Mouse (Mus musculus) kidney, adult 2 months (tissue): ENCODE results near the gene Abca6. TPM values are rescaled to one million over a fixed set of nuclear protein-coding genes. Genes with fewer than 3 reads are reported as not detected.

Source experiments
- DNase-seq: peaks from one replicate; pipeline ENCODE4 v3.0.0; 2021
- H3K27ac ChIP-seq: fragments of 200-500 bp; 2 replicates; pipeline ENCODE4 v1.5.1; 2012; ENCODE audit warnings: low read depth, low read length, control low read depth, inconsistent platforms; ENCODE audit not compliant: insufficient read depth
- H3K27me3 ChIP-seq: fragments of 200-500 bp; replicated peaks from 2 replicates; pipeline ENCODE4 v1.6.1; 2012; ENCODE audit warnings: mild to moderate bottlenecking, moderate library complexity, low read length, inconsistent platforms; ENCODE audit not compliant: control insufficient read depth, insufficient read depth
- H3K36me3 ChIP-seq: fragments of 200-500 bp; 2 replicates; pipeline ENCODE4 v1.6.1; 2012; ENCODE audit warnings: mild to moderate bottlenecking, moderate library complexity, low read length, inconsistent platforms; ENCODE audit not compliant: control insufficient read depth, insufficient read depth
- H3K4me1 ChIP-seq: fragments of 200-500 bp; 2 replicates; pipeline ENCODE4 v1.6.1; 2011; ENCODE audit warnings: low read length; ENCODE audit not compliant: control insufficient read depth, insufficient read depth
- H3K4me3 ChIP-seq: fragments of 200-500 bp; 2 replicates; pipeline ENCODE4 v1.5.1; 2011; ENCODE audit warnings: mild to moderate bottlenecking, low read depth, low read length, control low read depth; ENCODE audit not compliant: insufficient read depth
- CTCF ChIP-seq: fragments of 200-500 bp; conservative IDR thresholded peaks from 2 replicates; pipeline ENCODE4 v1.5.1; 2011; ENCODE audit warnings: low read depth, mild to moderate bottlenecking, control low read depth, low read length, moderate library complexity, mixed read lengths; ENCODE audit not compliant: insufficient read depth, insufficient read length
- POLR2A ChIP-seq: fragments of 200-500 bp; IDR thresholded peaks from one replicate; pipeline ENCODE4 v1.6.1; 2011; ENCODE audit warnings: low read depth, low read length, control low read depth
- WGBS: fragments of 180-500 bp; shearing (Covaris S2); methylation state at CpG from one replicate; pipeline ENCODE4 v1.1.7; 2018; 5-methylcytosine and 5-hydroxymethylcytosine counted together
- polyA plus RNA-seq: library from polyadenylated mRNA; depleted of rRNA; stranded (reverse); fragments of >200 nt; gene quantifications from 2 replicates; pipeline ENCODE4 v1.2.3, GENCODE M21; 2012

The Abca6 gene
- polyA plus RNA-seq, 1 experiment, result 0.56 TPM

GRCm38 (mm10) chr11:110284185-110284787 lies 32.7 kb upstream of the Abca6 start:
- Histone ChIP-seq H3K36me3 (no peaks in the 10 kb centered on the region), H3K4me1 (no peaks in the 10 kb centered on the region), H3K27ac (no peak overlapping the region), H3K4me3 (no peak overlapping the region), H3K27me3 (no peaks in the 10 kb centered on the region)
- WGBS, result 89% methylated on average over 9 of the region's 9 CpGs
- no peak for TF ChIP-seq CTCF
- TF ChIP-seq POLR2A, result no peak
- no peak for DNase-seq

GRCm38 (mm10) chr11:110274794-110275193 lies 23.2 kb upstream of the Abca6 start:
- peak overlapping the region; percentile 28; the same call in 1 of the 2 replicates for H3K4me3 ChIP-seq
- WGBS, result 65% methylated on average over 3 of the region's 3 CpGs

GRCm38 (mm10) chr11:110271745-110272144 lies 20.2 kb upstream of the Abca6 start:
- DNase-seq, result peak; percentile 68

More at GRCm38 (mm10) chr11:110274794-110275193, 23.2 kb upstream of the Abca6 start:
- DNase-seq, result peak; percentile 21
- Histone ChIP-seq H3K27me3 (no peaks in the 10 kb centered on the region; the same call in 1 of the 2 replicates), H3K27ac (no peak overlapping the region), H3K4me1 (no peaks in the 10 kb centered on the region), H3K36me3 (no peaks in the 10 kb centered on the region)
- TF ChIP-seq CTCF (no peak), POLR2A (no peak)

DNA sequence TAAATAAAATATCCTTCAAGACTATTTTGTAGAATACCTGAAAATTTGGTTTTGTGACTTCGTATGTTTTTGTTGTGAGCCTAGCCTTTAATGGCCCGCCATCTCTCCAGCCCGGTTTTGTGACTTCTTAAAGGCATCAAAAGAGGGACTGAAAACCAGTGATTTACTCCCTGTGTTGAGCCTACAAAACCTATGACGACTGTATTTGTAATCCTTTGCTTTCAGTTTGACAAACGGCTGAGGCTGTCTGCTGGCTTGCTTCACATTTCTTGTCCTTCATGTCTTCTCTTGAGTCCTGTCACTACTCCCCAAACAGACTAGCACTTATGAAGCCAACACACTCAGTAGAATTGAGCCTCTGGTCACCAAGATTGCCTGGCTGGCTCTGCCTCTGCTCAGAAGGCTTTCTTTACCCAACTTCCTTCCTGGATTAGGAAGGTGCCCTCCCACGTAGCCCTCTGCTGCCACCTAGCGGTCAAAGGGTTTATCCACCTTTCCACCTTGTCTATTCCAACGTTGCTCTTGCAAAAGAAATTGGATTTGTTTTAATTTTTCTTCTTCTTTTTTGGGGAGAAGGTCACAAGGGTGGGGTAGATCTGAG lies 16.8 kb upstream of the Abca6 start:
- H3K27ac ChIP-seq, result peak overlapping the region; percentile 51; the same call in 1 of the 2 replicates
- peak; percentile 80 for DNase-seq
- WGBS, result 29% methylated on average over 8 of the region's 8 CpGs
- peak overlapping the region; percentile 33; the same call in 1 of the 2 replicates for H3K4me3 ChIP-seq
- H3K4me1 ChIP-seq, result peaks cover 2% of the 10 kb centered on the region; the same call in 1 of the 2 replicates
- no peaks in the 10 kb centered on the region for H3K27me3 ChIP-seq
- no peaks in the 10 kb centered on the region for H3K36me3 ChIP-seq
- TF ChIP-seq CTCF, result peak; percentile 99; the same call in 1 of the 2 replicates
- TF ChIP-seq POLR2A, result no peak

More at GRCm38 (mm10) chr11:110271745-110272144, 20.2 kb upstream of the Abca6 start:
- Histone ChIP-seq H3K27me3 (no peaks in the 10 kb centered on the region; the same call in 1 of the 2 replicates), H3K4me3 (no peak overlapping the region), H3K27ac (no peak overlapping the region), H3K4me1 (peaks cover 2% of the 10 kb centered on the region; the same call in 1 of the 2 replicates), H3K36me3 (no peaks in the 10 kb centered on the region)
- 4% methylated on average over 5 of the region's 5 CpGs for WGBS
- TF ChIP-seq POLR2A (no peak), CTCF (peak; percentile 62)

- no peak for TF ChIP-seq CTCF
- no peak for TF ChIP-seq POLR2A
- peaks cover 2% of the 10 kb centered on the region; the same call in 1 of the 2 replicates for H3K4me1 ChIP-seq
- DNase-seq, result no peak
- 97% methylated on average over 6 of the region's 6 CpGs for WGBS
- H3K27ac ChIP-seq, result no peak overlapping the region
- no peaks in the 10 kb centered on the region for H3K36me3 ChIP-seq
- no peak overlapping the region for H3K4me3 ChIP-seq
- no peaks in the 10 kb centered on the region for H3K27me3 ChIP-seq
Observed at GRCm38 (mm10) chr11:110267232-110267631, 15.7 kb upstream of the Abca6 start.

GRCm38 (mm10) chr11:110266757-110267156 lies 15.2 kb upstream of the Abca6 start:
- Histone ChIP-seq H3K27ac (no peak overlapping the region), H3K4me1 (peaks cover 2% of the 10 kb centered on the region; the same call in 1 of the 2 replicates), H3K36me3 (no peaks in the 10 kb centered on the region), H3K27me3 (no peaks in the 10 kb centered on the region), H3K4me3 (no peak overlapping the region)
- DNase-seq, result no peak
- no peak for TF ChIP-seq CTCF
- TF ChIP-seq POLR2A, result no peak
- 90% methylated on average over 11 of the region's 11 CpGs for WGBS

GRCm38 (mm10) chr11:110261867-110262266 lies 10.3 kb upstream of the Abca6 start:
- no peak for DNase-seq
- Histone ChIP-seq H3K27me3 (no peaks in the 10 kb centered on the region), H3K4me1 (no peaks in the 10 kb centered on the region), H3K27ac (no peak overlapping the region), H3K4me3 (no peak overlapping the region), H3K36me3 (no peaks in the 10 kb centered on the region)
- 45% methylated on average over 3 of the region's 3 CpGs for WGBS
- TF ChIP-seq POLR2A (no peak), CTCF (no peak)
